Mouse (Mus musculus): ENCODE data around the gene Taf4. TPM values are rescaled to one million over a fixed set of nuclear protein-coding genes. Genes with fewer than 3 reads are reported as not detected.

Gene Taf4
- polyA plus RNA-seq, 1 experiment from 2014 or later = 5.5 TPM

DNA sequence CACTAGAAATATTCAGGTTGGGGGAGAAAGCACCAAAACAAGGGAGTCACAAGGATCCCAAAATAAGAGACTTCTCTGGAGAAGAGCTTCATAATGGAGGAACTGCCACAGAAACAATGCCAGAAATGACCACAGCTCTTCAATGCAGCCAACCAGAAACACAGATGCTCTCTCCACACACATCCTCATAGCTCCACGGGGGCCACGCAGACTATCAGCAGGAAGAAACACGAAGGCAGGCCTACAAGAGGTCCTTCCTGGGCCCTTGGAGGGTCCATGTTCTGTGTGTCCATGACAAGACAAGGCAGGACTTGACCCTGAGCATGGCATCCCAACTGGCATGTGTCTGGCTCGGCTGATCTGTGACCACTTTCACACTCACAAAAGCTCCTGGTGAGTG lies 15.0 kb downstream of the Taf4 start:
- no peaks in the 10 kb centered on the region for H3K36me3 ChIP-seq (ENCODE audit: insufficient read depth)
- no peak overlapping the region for H3K4me2 ChIP-seq
- no peak overlapping the region for H3K9ac ChIP-seq
- 0 out of 2 replicates have a peak, but pooled peaks cover 6% of the 10 kb centered on the region for H3K4me1 ChIP-seq (ENCODE audit: insufficient read depth)
- H3K4me3 ChIP-seq (ENCODE audit: low read depth, low read length) = no peak overlapping the region
- DNase-seq (no peak), ATAC-seq (ENCODE audit: insufficient read depth) (no peak)
- H3K27ac ChIP-seq (ENCODE audit: low read depth) = no peak overlapping the region
- TF ChIP-seq CTCF (IDR thresholded peaks at IDR 0.05; ENCODE audit: low read depth) = no peak
- WGBS = 75% methylated on average over 4 of the region's 4 CpGs
- H3K9me3 ChIP-seq (ENCODE audit: low read depth, low read length) = no peaks in the 10 kb centered on the region
- H3K27me3 ChIP-seq (ENCODE audit: insufficient read depth, low read length) = no peaks in the 10 kb centered on the region

DNA sequence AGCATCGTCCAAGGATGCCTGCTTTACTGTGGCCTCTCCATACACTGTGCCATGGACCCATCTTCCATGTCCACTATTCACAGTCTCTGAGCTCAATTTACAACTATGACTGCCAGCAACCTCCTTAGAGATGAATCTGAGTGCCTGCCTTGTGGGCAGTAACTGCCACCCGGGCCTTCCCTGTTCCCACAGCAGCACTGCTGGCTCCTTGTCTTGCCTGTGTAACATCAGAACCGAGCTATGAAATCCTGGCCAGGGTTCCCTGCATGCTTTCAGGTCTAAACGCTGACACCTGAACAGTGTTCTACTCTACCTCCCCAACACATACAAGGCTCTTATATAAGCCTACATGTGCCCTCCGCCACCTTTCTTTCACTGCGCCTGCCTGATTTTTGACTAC lies 16.1 kb downstream of the Taf4 start:
- Histone ChIP-seq H3K27ac (ENCODE audit: low read depth) (no peak overlapping the region), H3K36me3 (ENCODE audit: insufficient read depth) (no peaks in the 10 kb centered on the region), H3K4me1 (ENCODE audit: insufficient read depth) (0 out of 2 replicates have a peak, but pooled peaks cover 6% of the 10 kb centered on the region), H3K27me3 (ENCODE audit: insufficient read depth, low read length) (no peaks in the 10 kb centered on the region), H3K4me3 (ENCODE audit: low read depth, low read length) (no peak overlapping the region), H3K4me2 (no peak overlapping the region), H3K9ac (no peak overlapping the region), H3K9me3 (ENCODE audit: low read depth, low read length) (no peaks in the 10 kb centered on the region)
- DNase-seq (no peak), ATAC-seq (ENCODE audit: insufficient read depth) (no peak)
- TF ChIP-seq CTCF (IDR thresholded peaks at IDR 0.05; ENCODE audit: low read depth) = no peak
- 75% methylated on average over 6 of the region's 6 CpGs for WGBS

DNA sequence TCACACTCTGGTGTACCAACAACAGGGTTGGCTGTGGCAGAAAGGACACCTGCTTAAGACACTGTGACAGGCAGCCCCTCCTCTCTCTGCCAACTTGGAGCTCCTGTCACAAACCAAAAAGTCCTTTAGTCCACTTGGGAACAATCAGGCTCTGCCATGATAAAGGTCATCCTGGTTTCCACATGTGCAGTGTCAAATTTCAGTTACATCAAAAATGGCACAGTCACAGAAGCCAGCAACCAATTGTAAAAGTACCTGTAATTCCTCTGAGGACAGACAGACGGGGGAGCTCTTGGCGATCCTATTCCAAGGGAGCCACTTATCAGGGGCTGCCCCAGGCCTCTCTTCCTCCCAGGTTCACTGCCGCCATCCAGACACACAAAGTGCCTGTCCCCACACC lies 17.1 kb downstream of the Taf4 start:
- Histone ChIP-seq H3K9me3 (ENCODE audit: low read depth, low read length) (no peaks in the 10 kb centered on the region), H3K27ac (ENCODE audit: low read depth) (no peak overlapping the region), H3K4me1 (ENCODE audit: insufficient read depth) (0 out of 2 replicates have a peak, but pooled peaks cover 6% of the 10 kb centered on the region), H3K9ac (no peak overlapping the region), H3K4me2 (no peak overlapping the region), H3K36me3 (ENCODE audit: insufficient read depth) (no peaks in the 10 kb centered on the region), H3K4me3 (ENCODE audit: low read depth, low read length) (no peak overlapping the region), H3K27me3 (ENCODE audit: insufficient read depth, low read length) (no peaks in the 10 kb centered on the region)
- TF ChIP-seq CTCF (IDR thresholded peaks at IDR 0.05; ENCODE audit: low read depth) = no peak
- peak; percentile 12 for DNase-seq
- no peak for ATAC-seq (ENCODE audit: insufficient read depth)
- 22% methylated on average over 3 of the region's 3 CpGs for WGBS

DNA sequence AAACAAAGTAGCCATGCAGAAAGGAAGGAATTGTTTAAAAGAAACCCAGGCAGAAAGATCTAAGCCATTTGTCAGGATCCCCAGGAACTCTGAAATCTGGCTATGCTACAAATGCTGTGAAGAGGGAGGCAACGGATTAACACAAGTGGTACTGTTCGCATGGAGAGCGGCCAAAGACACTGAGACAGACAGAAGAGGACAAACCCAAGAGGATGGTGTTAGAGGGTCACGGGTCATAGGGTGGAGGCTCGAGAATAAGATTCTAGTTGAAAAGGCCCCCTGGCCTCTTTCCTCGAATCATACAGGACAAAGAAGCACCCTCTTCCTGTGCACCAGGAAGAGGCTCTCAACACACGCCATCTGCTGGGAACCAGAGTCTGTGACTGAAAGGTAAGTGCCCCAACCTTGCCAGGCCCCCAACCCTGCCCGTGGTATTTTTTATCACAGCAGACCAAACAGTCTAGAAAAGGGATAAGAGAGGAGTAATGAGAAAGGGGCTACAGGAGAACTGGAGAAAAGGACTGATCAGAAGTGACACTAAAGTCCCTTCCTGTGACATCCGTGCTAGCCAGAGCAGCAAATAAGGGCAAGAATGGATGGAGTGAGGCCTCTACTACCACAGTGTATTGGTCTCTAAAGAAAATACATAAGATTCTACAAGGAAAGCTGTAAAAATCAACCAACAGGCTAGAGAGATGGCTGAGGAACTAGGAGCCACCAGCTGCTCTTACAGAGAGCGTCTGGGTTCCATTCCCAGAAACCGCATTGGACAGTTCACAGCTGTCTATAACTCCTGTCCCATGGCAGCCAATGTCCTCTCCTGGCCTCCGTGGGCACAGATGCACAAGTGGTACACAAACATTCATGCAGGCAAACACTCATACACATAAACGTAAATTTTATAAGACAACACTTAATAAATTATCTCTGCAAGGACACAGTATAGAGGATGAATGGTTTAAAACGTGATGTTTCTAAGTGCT lies 24.6 kb downstream of the Taf4 start:
- Histone ChIP-seq H3K9ac (no peak overlapping the region), H3K4me3 (ENCODE audit: low read depth, low read length) (no peak overlapping the region), H3K9me3 (ENCODE audit: low read depth, low read length) (no peaks in the 10 kb centered on the region), H3K4me2 (no peak overlapping the region), H3K27ac (ENCODE audit: low read depth) (no peak overlapping the region), H3K36me3 (ENCODE audit: insufficient read depth) (no peaks in the 10 kb centered on the region), H3K27me3 (ENCODE audit: insufficient read depth, low read length) (no peaks in the 10 kb centered on the region), H3K4me1 (ENCODE audit: insufficient read depth) (peaks cover 10% of the 10 kb centered on the region; the same call in 1 of the 2 replicates)
- peak; percentile 83 for ATAC-seq (ENCODE audit: insufficient read depth)
- 49% methylated on average over 14 of the region's 14 CpGs for WGBS
- DNase-seq = peak; percentile 53
- no peak for TF ChIP-seq CTCF (IDR thresholded peaks at IDR 0.05; ENCODE audit: low read depth)

DNA sequence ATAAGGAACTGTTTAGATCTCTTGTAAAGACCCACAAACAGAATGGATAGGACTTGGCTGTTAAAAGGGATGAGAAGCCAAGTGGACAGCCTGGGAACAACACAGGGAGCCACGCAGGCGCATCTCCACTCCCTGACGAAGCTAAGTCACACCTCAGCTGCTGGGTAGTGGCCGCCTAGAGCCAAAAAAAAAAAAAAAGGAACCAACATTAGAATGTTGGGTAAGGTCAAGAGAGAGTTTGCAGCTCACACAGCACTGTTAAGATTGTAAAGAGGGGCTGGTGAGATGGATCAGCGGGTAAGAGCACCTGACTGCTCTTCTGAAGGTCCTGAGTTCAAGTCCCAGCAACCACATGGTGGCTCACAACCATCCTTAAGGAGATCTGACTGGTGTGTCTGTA lies 27.6 kb downstream of the Taf4 start:
- ATAC-seq (ENCODE audit: insufficient read depth) (no peak), DNase-seq (no peak)
- Histone ChIP-seq H3K4me3 (ENCODE audit: low read depth, low read length) (no peak overlapping the region), H3K27me3 (ENCODE audit: insufficient read depth, low read length) (no peaks in the 10 kb centered on the region), H3K36me3 (ENCODE audit: insufficient read depth) (no peaks in the 10 kb centered on the region), H3K4me1 (ENCODE audit: insufficient read depth) (peaks cover 10% of the 10 kb centered on the region; the same call in 1 of the 2 replicates), H3K9me3 (ENCODE audit: low read depth, low read length) (no peaks in the 10 kb centered on the region), H3K9ac (no peak overlapping the region), H3K27ac (ENCODE audit: low read depth) (no peak overlapping the region), H3K4me2 (no peak overlapping the region)
- 82% methylated on average over 5 of the region's 5 CpGs for WGBS
- TF ChIP-seq CTCF (IDR thresholded peaks at IDR 0.05; ENCODE audit: low read depth) = no peak

DNA sequence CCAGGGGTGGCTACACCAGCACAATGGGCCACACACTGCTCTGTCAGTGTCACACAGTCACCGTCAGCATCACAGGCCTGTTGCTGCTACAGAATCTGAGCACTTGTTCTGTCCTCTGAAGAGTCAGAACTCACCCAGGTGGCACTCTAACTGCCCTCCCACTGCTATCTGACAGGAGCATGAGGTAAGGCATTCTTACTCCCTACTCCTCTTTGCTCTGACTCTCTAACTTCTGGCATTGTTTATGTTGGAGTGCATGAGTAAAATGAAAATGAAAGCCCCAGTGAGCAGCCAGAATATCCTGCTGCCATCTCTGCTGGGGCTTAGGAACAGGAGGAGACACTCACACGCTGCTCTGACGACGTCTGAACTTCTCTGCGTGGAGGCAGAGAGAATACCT lies 28.8 kb downstream of the Taf4 start:
- H3K27ac ChIP-seq (ENCODE audit: low read depth) = no peak overlapping the region

DNA sequence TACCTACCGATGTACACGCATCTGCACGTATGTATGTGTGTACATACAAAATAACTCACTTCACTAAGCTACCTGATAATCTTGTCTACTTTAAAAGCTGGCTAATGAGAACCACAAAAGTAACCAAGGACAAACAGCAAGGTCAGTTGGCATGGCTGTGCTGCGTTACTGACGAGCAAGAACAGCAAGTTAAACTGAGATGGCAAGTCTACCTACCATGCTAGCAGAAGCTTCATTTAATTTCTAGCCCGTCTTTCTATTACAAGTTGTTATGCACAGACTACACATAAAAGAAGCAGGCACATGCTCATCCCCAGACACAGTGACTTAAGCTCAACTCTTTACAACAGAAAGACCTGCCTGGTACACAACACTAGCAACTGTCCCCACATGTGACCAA lies 29.9 kb downstream of the Taf4 start:
- no peaks in the 10 kb centered on the region for H3K9me3 ChIP-seq (ENCODE audit: low read depth, low read length)
- TF ChIP-seq CTCF (IDR thresholded peaks at IDR 0.05; ENCODE audit: low read depth) = no peak
- 89% methylated on average over 6 of the region's 6 CpGs for WGBS
- no peak overlapping the region for H3K9ac ChIP-seq
- H3K27me3 ChIP-seq (ENCODE audit: insufficient read depth, low read length) = no peaks in the 10 kb centered on the region
- no peaks in the 10 kb centered on the region for H3K36me3 ChIP-seq (ENCODE audit: insufficient read depth)
- no peak overlapping the region for H3K27ac ChIP-seq (ENCODE audit: low read depth)
- no peak overlapping the region for H3K4me2 ChIP-seq
- H3K4me1 ChIP-seq (ENCODE audit: insufficient read depth) = no peaks in the 10 kb centered on the region
- no peak for ATAC-seq (ENCODE audit: insufficient read depth)
- DNase-seq = no peak
- H3K4me3 ChIP-seq (ENCODE audit: low read depth, low read length) = no peak overlapping the region

More for the DNA sequence above, 28.8 kb downstream of the Taf4 start:
- 35% methylated on average over 5 of the region's 5 CpGs for WGBS
- H3K36me3 ChIP-seq (ENCODE audit: insufficient read depth) = no peaks in the 10 kb centered on the region
- no peak overlapping the region for H3K4me3 ChIP-seq (ENCODE audit: low read depth, low read length)
- no peak for TF ChIP-seq CTCF (IDR thresholded peaks at IDR 0.05; ENCODE audit: low read depth)
- H3K9ac ChIP-seq = no peak overlapping the region
- no peaks in the 10 kb centered on the region for H3K9me3 ChIP-seq (ENCODE audit: low read depth, low read length)
- no peak overlapping the region for H3K4me2 ChIP-seq
- no peaks in the 10 kb centered on the region for H3K27me3 ChIP-seq (ENCODE audit: insufficient read depth, low read length)
- H3K4me1 ChIP-seq (ENCODE audit: insufficient read depth) = peaks cover 6% of the 10 kb centered on the region; the same call in 1 of the 2 replicates
- ATAC-seq (ENCODE audit: insufficient read depth) (no peak), DNase-seq (peak; percentile 6)

Data from lung, embryonic 14.5 days (tissue).